Mouse (Mus musculus) myocyte (in vitro differentiated cells): Measurements from ENCODE around the gene Acot5.

Experiments used
- E2F4 ChIP-seq: IDR thresholded peaks from one replicate; pipeline ENCODE4 v1.6.1; 2011; ENCODE audit warnings: mild to moderate bottlenecking, control low read depth, moderate library complexity; ENCODE audit not compliant: insufficient read depth
- MYOD1 ChIP-seq, 3 experiments: IDR thresholded peaks; one replicate each; pipeline ENCODE4 v1.6.1; 2011; ENCODE audit warnings: control low read depth in 2 of 3, low read depth in 2 of 3, mild to moderate bottlenecking in 2 of 3, moderate library complexity in 1 of 3; ENCODE audit not compliant: insufficient read length in 2 of 3, control insufficient read depth in 1 of 3
- POLR2A ChIP-seq: IDR thresholded peaks from one replicate; pipeline ENCODE4 v1.6.1; 2011; ENCODE audit warnings: low read depth, mild to moderate bottlenecking, control low read depth, moderate library complexity; ENCODE audit not compliant: insufficient read length
- POLR2AphosphoS2 ChIP-seq: IDR thresholded peaks from one replicate; pipeline ENCODE4 v1.6.1; 2011; ENCODE audit warnings: low read depth, control low read depth; ENCODE audit not compliant: insufficient read length
- REST ChIP-seq: IDR thresholded peaks from one replicate; pipeline ENCODE4 v1.6.1; 2011; ENCODE audit warnings: mild to moderate bottlenecking, control low read depth, moderate library complexity; ENCODE audit not compliant: insufficient read depth, insufficient read length

GRCm38 (mm10) chr12:84053173-84053572, 16.0 kb upstream of the Acot5 start:
- no peak for TF ChIP-seq POLR2A
- TF ChIP-seq POLR2AphosphoS2 = no peak
- TF ChIP-seq REST = no peak
- no peak for TF ChIP-seq MYOD1 (IDR thresholded peaks at IDR 0.05; ENCODE audit: control insufficient read depth in 1 of 3, insufficient read length in 2 of 3, low read depth in 2 of 3)
- no peak for TF ChIP-seq E2F4
